ENCODE assay signal across 24 mouse cellular contexts in the genomic region with DNA sequence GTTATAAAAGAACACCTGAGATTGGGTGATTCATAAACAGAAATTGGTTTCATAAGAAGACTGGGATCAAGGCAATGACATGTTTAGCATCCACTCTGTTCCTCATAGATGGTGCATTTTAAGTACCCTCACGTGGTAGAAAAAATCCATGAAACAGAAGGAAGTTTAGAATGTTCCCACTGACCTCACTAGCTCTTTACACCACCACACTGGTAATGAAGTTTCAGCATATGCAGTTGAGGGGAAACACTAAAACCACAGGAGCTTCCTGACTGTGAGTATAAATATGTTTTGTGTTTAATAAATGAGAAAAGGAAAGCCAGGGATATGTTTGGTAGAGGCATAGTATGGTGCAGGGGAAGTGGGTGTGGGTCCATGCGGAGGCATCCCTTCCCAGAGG.
"Had no signal": no experiment of that assay in that cellular context is flagged by ENCODE, and none has a peak within 500 bp of the region (broad histone marks: within the 10 kb centered on the region; RNA-seq: fewer than 3 reads in every experiment).

No protein-coding gene starts in this region.

- H3K27me3 ChIP-seq: heart, embryonic 12.5 days; intestine, embryonic 15.5 days; limb, embryonic 12.5 days; liver, embryonic 13.5 days; liver, embryonic 15.5 days had no signal

- H3K36me3 ChIP-seq: heart, embryonic 10.5 days; heart, embryonic 12.5 days; intestine, embryonic 15.5 days; limb, embryonic 10.5 days; limb, embryonic 12.5 days; liver, embryonic 13.5 days; liver, embryonic 15.5 days had no signal

- ATAC-seq: hindbrain, embryonic 16.5 days; inflammation-experienced regulatory T-cells, adult 6 months; intestine, embryonic 15.5 days; intestine, postnatal 0 days had no signal

- H3K4me2 ChIP-seq: heart, embryonic 12.5 days; hindbrain, embryonic 14.5 days; intestine, embryonic 15.5 days; limb, embryonic 12.5 days; liver, embryonic 11.5 days; liver, embryonic 13.5 days; liver, embryonic 15.5 days had no signal

- H3K4me3 ChIP-seq: heart, embryonic 10.5 days; heart, embryonic 12.5 days; intestine, embryonic 15.5 days; layer of hippocampus, adult 2 months; left cerebral cortex, adult 2 months; limb, embryonic 10.5 days; limb, embryonic 12.5 days; liver, embryonic 13.5 days; liver, embryonic 15.5 days had no signal

- H3K9me3 ChIP-seq: heart, embryonic 10.5 days; heart, embryonic 12.5 days; intestine, embryonic 15.5 days; limb, embryonic 10.5 days; limb, embryonic 12.5 days; liver, embryonic 13.5 days; liver, embryonic 15.5 days had no signal

- H3K9ac ChIP-seq: heart, embryonic 12.5 days; hindbrain, embryonic 14.5 days; intestine, embryonic 15.5 days; limb, embryonic 12.5 days; liver, embryonic 13.5 days; liver, embryonic 15.5 days had no signal

- H3K27ac ChIP-seq: heart, embryonic 10.5 days; hindbrain, embryonic 14.5 days; intestine, embryonic 15.5 days; layer of hippocampus, adult 2 months; left cerebral cortex, adult 2 months; limb, embryonic 10.5 days; limb, embryonic 12.5 days; liver, embryonic 13.5 days; liver, embryonic 15.5 days had no signal

- DNase-seq: gastrocnemius, postnatal 14 days; gastrocnemius, postnatal 36 days; heart, adult 18-20 months; heart, postnatal 10 days; heart, postnatal 4 days; kidney, adult 2 months; kidney, postnatal 10 days; kidney, postnatal 25 days; kidney, postnatal 4 days; liver; liver, embryonic 13.5 days had no signal

- H3K4me1 ChIP-seq: heart, embryonic 10.5 days; heart, embryonic 12.5 days; intestine, embryonic 15.5 days; liver, embryonic 13.5 days; liver, embryonic 15.5 days had no signal
